Mouse (Mus musculus) lung, adult 2 months (tissue): ENCODE results near the gene Pml.

Experiments used
- CTCF ChIP-seq: fragments of 200-500 bp; IDR thresholded peaks from 2 replicates; pipeline ENCODE4 v1.5.1; 2011; ENCODE audit warnings: mild to moderate bottlenecking, low read length, control low read depth; ENCODE audit not compliant: insufficient read depth
- POLR2A ChIP-seq: fragments of 200-500 bp; IDR thresholded peaks from 2 replicates; pipeline ENCODE4 v1.6.1; 2011; ENCODE audit warnings: low read depth, mild to moderate bottlenecking, control low read depth, low read length, borderline replicate concordance; ENCODE audit errors: extremely low read depth

DNA sequence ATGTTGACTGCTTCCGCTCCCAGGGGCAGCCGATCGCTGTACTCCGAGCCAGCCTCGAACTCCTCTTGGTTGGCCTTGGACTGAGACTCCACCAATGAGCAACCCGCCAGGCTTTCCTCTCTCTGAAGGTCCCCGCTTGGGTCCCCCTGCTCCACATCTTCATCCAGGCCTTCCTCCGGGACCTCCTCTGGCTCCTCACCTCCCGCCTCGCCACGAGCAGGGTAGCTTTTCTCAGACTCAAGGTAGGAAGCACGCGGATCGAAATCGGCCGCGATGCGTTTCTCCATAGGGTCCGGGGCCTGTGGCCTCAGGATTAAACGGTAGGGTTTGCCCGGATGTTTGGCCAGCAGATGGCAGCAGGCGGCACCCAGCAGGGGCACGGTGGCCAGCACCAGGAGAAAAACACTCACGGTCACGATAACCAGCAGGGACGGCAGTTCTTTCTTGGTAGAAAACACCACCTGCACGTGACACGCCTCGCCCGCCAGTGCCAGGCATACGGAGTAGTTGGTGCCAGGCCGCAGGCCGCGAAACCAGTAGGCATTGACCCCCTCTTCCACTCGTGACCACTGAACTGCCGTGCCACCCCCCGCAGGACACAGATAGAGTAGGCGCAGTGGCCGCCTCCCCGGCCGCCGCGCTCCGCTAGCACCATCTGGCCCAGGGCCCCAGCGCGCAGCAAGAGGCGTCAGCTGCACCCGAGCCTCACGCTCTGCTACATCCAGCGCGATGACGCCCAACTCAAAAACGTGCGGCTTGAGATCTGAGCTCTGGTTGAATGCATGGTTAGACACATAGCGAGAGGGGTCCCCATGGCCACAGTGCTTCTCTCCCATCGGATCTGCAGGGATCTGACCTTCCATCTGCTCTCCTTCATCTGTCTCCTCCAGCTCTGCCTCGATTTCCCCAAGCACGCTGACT lies 51.5 kb downstream of the Pml start:
- TF ChIP-seq CTCF (peak; percentile 46), POLR2A (no peak)
